Mouse (Mus musculus): ENCODE results near the gene Dnajb2. TPM values are rescaled to one million over a fixed set of nuclear protein-coding genes. Genes with fewer than 3 reads are reported as not detected.

Gene Dnajb2
- 67.4 and 71.2 TPM in 2 replicates for polyA plus RNA-seq (2012; rRNA removed)

GRCm38 (mm10) chr1:75236117-75237050 lies at the start of gene Dnajb2:
Gene Dnajb2 (plus strand): TSS chr1:75236406.

GRCm38 (mm10) chr1:75191622-75192402 lies 44.4 kb upstream of the Dnajb2 start, which contains the start of the genes Ankzf1 and Atg9a:
Gene Ankzf1 (plus strand): TSS chr1:75192151.
Gene Atg9a (minus strand): TSS chr1:75192196.

GRCm38 (mm10) chr1:75210136-75211087 lies 25.8 kb upstream of the Dnajb2 start, which contains the start of the genes Glb1l and Stk16:
Gene Glb1l (minus strand): TSS chr1:75210813.
Gene Stk16 (plus strand): TSS chr1:75210838.

DNA sequence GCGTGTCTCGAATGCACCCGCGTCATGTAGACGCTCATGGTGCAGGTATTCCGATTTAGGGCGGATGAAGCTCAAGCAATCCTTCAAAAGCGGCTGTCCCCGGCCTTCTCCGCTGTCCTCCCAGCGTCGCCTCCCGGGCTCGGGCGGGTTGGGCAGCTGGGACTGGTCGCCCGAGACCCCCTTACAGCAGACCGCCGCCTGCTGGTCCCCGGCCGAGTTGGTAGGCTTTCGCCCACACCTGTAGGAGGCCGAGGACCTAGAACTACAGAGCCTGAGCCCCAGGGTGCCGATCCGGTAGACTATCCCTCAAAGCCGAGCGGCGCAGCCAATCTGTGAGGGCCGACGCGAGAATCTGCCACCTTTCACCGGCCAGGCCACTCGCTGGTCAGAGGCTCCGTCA lies 16.7 kb upstream of the Dnajb2 start, which contains the start of gene Tuba4a:
Tuba4a (minus strand) TSS at position 335 of the 400 bp plus-strand sequence.

GRCm38 (mm10) chr1:75231664-75232152 lies 4.5 kb upstream of the Dnajb2 start, which contains the start of gene A630095N17Rik:
Gene A630095N17Rik (minus strand): TSS chr1:75232102.

DNA sequence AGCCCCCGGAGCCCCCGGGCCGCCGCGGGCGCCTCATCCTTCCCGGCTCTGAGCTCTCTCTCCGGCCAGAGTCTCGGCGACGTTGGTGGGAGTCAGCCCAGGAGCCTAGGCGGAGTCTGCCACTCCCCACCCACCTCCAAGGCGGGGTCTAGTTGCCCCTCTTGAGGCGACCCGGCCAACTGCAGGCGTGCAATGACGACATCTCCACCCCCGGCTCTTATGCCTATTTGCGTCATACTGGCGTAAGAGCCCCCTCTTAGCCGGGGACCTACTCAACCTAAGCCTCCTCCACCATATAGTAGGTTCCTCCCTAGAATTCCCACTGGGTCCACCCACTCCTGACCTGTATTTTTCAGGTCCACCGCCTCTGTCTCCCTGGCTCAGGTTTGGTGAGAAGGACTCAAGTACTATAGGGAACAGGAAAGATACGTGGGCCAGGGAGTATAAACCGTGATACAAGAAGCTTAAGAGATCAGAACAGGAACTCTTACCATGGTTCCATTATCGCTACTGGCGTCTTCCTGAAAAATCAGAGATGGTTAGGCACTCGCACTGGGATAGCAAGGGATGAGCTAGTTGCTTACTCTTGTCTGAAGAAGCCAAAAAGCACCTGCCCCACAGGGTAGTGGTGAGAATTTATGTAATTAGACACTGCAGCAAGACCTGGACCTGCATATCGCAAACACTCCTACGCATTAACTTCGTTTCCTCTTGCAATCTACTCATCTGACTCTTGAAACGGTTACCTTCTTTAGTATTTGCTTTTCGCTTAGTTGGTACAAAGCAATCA lies 28.1 kb downstream of the Dnajb2 start, which contains the start of gene Ptprn:
Ptprn (minus strand) TSS at position 412 of the 790 bp plus-strand sequence.

DNA sequence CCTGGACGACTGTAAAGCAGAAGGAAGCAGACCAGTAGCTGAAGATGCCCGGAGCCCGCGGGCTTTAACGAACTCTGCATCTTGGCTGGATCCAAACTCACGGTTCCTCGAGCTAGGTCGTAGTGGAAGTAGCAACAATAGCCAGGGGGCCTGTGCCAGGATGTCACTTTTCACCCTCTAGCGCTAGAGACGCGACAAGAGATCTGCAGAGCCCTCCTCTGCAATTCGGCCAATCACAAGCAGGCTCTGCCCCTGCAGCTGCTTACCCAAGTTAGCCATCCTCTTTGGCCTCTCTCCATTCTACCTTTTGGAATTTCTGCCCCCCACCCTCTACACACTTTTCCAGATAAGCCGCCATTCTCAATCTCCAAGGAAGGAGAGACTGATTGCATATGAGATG lies 42.0 kb downstream of the Dnajb2 start, which contains the start of gene Resp18:
Resp18 (minus strand) TSS at position 188 of the 400 bp plus-strand sequence.

Other genes starting within 250 kb of the Dnajb2 start
- gene Nhej1, start 111.2 kb upstream of the Dnajb2 start, polyA plus RNA-seq (2012; rRNA removed), result 1.7 and 2.4 TPM in 2 replicates
- 0.03 and 0.05 TPM in 2 replicates for gene Slc23a3, start 102.5 kb upstream of the Dnajb2 start, polyA plus RNA-seq (2012; rRNA removed)
- 45.7 and 51.1 TPM in 2 replicates for gene Cnppd1, start 93.7 kb upstream of the Dnajb2 start, polyA plus RNA-seq (2012; rRNA removed)
- 172 and 179 TPM in 2 replicates for gene Retreg2, start 93.6 kb upstream of the Dnajb2 start, polyA plus RNA-seq (2012; rRNA removed)
- gene Zfand2b, start 67.8 kb upstream of the Dnajb2 start, polyA plus RNA-seq (2012; rRNA removed), result 51.1 and 55.2 TPM in 2 replicates
- gene Abcb6, start 56.0 kb upstream of the Dnajb2 start, polyA plus RNA-seq (2012; rRNA removed), result 45.2 and 45.8 TPM in 2 replicates
- 35.3 and 38.8 TPM in 2 replicates for gene Ankzf1, start 44.3 kb upstream of the Dnajb2 start, polyA plus RNA-seq (2012; rRNA removed)
- 57.0 and 62.6 TPM in 2 replicates for gene Atg9a, start 44.2 kb upstream of the Dnajb2 start, polyA plus RNA-seq (2012; rRNA removed)
- 35.6 and 40.2 TPM in 2 replicates for gene Glb1l, start 25.6 kb upstream of the Dnajb2 start, polyA plus RNA-seq (2012; rRNA removed)
- 206 and 218 TPM in 2 replicates for gene Stk16, start 25.6 kb upstream of the Dnajb2 start, polyA plus RNA-seq (2012; rRNA removed)
- gene Tuba4a, start 16.5 kb upstream of the Dnajb2 start, polyA plus RNA-seq (2012; rRNA removed), result 15.5 and 16.9 TPM in 2 replicates
- not detected in 2 replicates for gene A630095N17Rik, start 4.3 kb upstream of the Dnajb2 start, polyA plus RNA-seq (2012; rRNA removed)
- 68.1 and 69.4 TPM in 2 replicates for gene Ptprn, start 28.1 kb downstream of the Dnajb2 start, polyA plus RNA-seq (2012; rRNA removed)
- 141 and 164 TPM in 2 replicates for gene Resp18, start 42.0 kb downstream of the Dnajb2 start, polyA plus RNA-seq (2012; rRNA removed)
- 151 and 153 TPM in 2 replicates for gene Dnpep, start 81.6 kb downstream of the Dnajb2 start, polyA plus RNA-seq (2012; rRNA removed)
- 1.0 and 9.6 TPM in 2 replicates for gene Des, start 123.9 kb downstream of the Dnajb2 start, polyA plus RNA-seq (2012; rRNA removed)
- 69.0 and 70.9 TPM in 2 replicates for gene Speg, start 138.9 kb downstream of the Dnajb2 start, polyA plus RNA-seq (2012; rRNA removed)
- 103 and 111 TPM in 2 replicates for gene Gmppa, start 199.5 kb downstream of the Dnajb2 start, polyA plus RNA-seq (2012; rRNA removed)
- 15.3 and 15.9 TPM in 2 replicates for gene Asic4, start 214.0 kb downstream of the Dnajb2 start, polyA plus RNA-seq (2012; rRNA removed)
- 61.1 and 64.1 TPM in 2 replicates for gene Chpf, start 242.9 kb downstream of the Dnajb2 start, polyA plus RNA-seq (2012; rRNA removed)
- 39.7 and 43.7 TPM in 2 replicates for gene Tmem198, start 243.1 kb downstream of the Dnajb2 start, polyA plus RNA-seq (2012; rRNA removed)

Data from central nervous system, embryonic 18 days (tissue).